Mouse (Mus musculus): Measurements from ENCODE around the gene Rnf2. TPM values are rescaled to one million over a fixed set of nuclear protein-coding genes. Genes with fewer than 3 reads are reported as not detected.
A peak's percentile ranks its signal among the peaks of the same experiment; 100 is the strongest.

Gene Rnf2
- polyA plus RNA-seq, 1 experiment from 2014 or later: 115 TPM

- H3K4me3 ChIP-seq (replicated peaks; ENCODE audit: low read length): no peak overlapping the region
- H3K4me1 ChIP-seq (replicated peaks; ENCODE audit: control insufficient read depth, insufficient read depth, low read length): no peaks in the 10 kb centered on the region
- no peaks in the 10 kb centered on the region for H3K27me3 ChIP-seq (replicated peaks; ENCODE audit: control insufficient read depth, insufficient read depth, low read length)
- WGBS: 95% methylated on average over 3 of the region's 3 CpGs
- no peak overlapping the region for H3K9ac ChIP-seq (replicated peaks; ENCODE audit: low read depth, low read length)
- no peak overlapping the region for H3K4me2 ChIP-seq (ENCODE audit: low read length)
- no peak for ATAC-seq
- no peaks in the 10 kb centered on the region for H3K9me3 ChIP-seq (ENCODE audit: control insufficient read depth, low read length)
- no peak overlapping the region for H3K27ac ChIP-seq (ENCODE audit: low read length)
- no peaks in the 10 kb centered on the region for H3K36me3 ChIP-seq (ENCODE audit: control insufficient read depth, insufficient read depth)
Measured at GRCm38 (mm10) chr1:151516871-151517270, 16.1 kb upstream of the Rnf2 start.

- H3K4me2 ChIP-seq (ENCODE audit: low read length): no peak overlapping the region
- no peaks in the 10 kb centered on the region for H3K27me3 ChIP-seq (replicated peaks; ENCODE audit: control insufficient read depth, insufficient read depth, low read length)
- ATAC-seq: no peak
- H3K27ac ChIP-seq (ENCODE audit: low read length): no peak overlapping the region
- no peak overlapping the region for H3K9ac ChIP-seq (replicated peaks; ENCODE audit: low read depth, low read length)
- WGBS: 100% methylated on average over 1 of the region's 1 CpGs
- no peaks in the 10 kb centered on the region for H3K9me3 ChIP-seq (ENCODE audit: control insufficient read depth, low read length)
- H3K4me1 ChIP-seq (replicated peaks; ENCODE audit: control insufficient read depth, insufficient read depth, low read length): no peaks in the 10 kb centered on the region
- H3K36me3 ChIP-seq (ENCODE audit: control insufficient read depth, insufficient read depth): no peaks in the 10 kb centered on the region
- H3K4me3 ChIP-seq (replicated peaks; ENCODE audit: low read length): no peak overlapping the region
Measured at GRCm38 (mm10) chr1:151515733-151516132, 15.0 kb upstream of the Rnf2 start.

DNA sequence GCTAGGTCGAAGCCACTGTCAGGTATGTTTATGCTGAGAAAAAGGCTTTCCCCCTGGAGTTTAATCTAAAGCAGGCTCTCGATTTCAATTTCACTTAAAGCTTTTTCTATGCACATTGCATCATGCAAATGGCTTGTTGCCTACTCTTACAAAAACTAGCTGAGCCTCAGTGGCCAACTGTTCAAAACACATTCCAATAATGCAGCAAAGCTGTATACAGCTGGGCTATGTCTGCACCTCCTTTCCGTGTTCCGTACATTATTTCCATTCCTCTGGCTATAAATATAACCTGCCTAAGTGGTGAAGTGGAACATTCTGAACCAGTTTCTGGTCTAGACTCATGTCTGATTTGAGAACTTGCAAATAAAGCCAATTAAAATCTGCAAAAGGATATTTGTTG is 13.4 kb upstream of the Rnf2 start:
- 87% methylated on average over 4 of the region's 4 CpGs for WGBS
- H3K36me3 ChIP-seq (ENCODE audit: control insufficient read depth, insufficient read depth): no peaks in the 10 kb centered on the region
- no peak overlapping the region for H3K4me3 ChIP-seq (replicated peaks; ENCODE audit: low read length)
- H3K4me1 ChIP-seq (replicated peaks; ENCODE audit: control insufficient read depth, insufficient read depth, low read length): no peaks in the 10 kb centered on the region
- no peak overlapping the region for H3K4me2 ChIP-seq (ENCODE audit: low read length)
- ATAC-seq: no peak
- no peak overlapping the region for H3K27ac ChIP-seq (ENCODE audit: low read length)
- H3K9me3 ChIP-seq (ENCODE audit: control insufficient read depth, low read length): no peaks in the 10 kb centered on the region
- H3K9ac ChIP-seq (replicated peaks; ENCODE audit: low read depth, low read length): no peak overlapping the region
- H3K27me3 ChIP-seq (replicated peaks; ENCODE audit: control insufficient read depth, insufficient read depth, low read length): no peaks in the 10 kb centered on the region

DNA sequence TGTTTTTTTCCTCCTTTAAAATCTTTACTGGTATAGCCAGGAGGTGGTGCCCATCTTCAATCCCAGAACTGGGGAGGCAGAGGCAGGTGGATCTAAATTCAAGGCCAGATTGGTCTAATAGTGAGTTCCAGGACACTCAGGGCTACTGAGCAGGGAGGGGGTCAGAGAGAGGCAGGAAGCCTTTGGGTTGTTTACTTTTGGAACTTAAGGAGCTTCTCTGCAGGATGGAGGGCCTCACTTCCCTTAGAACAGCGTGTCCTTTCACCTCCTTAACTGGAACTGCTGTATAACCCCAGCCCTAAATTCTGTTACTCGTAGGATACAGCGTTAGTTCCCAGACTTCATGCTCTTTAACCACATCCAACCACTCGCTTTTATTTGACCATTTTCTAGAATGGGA is 10.1 kb upstream of the Rnf2 start:
- H3K27me3 ChIP-seq (replicated peaks; ENCODE audit: control insufficient read depth, insufficient read depth, low read length): no peaks in the 10 kb centered on the region
- no peaks in the 10 kb centered on the region for H3K36me3 ChIP-seq (ENCODE audit: control insufficient read depth, insufficient read depth)
- H3K4me2 ChIP-seq (ENCODE audit: low read length): no peak overlapping the region
- no peak overlapping the region for H3K4me3 ChIP-seq (replicated peaks; ENCODE audit: low read length)
- no peak overlapping the region for H3K27ac ChIP-seq (ENCODE audit: low read length)
- no peak overlapping the region for H3K9ac ChIP-seq (replicated peaks; ENCODE audit: low read depth, low read length)
- H3K4me1 ChIP-seq (replicated peaks; ENCODE audit: control insufficient read depth, insufficient read depth, low read length): no peaks in the 10 kb centered on the region
- H3K9me3 ChIP-seq (ENCODE audit: control insufficient read depth, low read length): no peaks in the 10 kb centered on the region
- 80% methylated on average over 4 of the region's 4 CpGs for WGBS
- ATAC-seq: no peak

- peak overlapping the region; percentile 98 for H3K9ac ChIP-seq (replicated peaks; ENCODE audit: low read depth, low read length)
- peak overlapping the region; percentile 76 for H3K4me2 ChIP-seq (ENCODE audit: low read length)
- WGBS: under 1% methylated on average over 56 of the region's 59 CpGs
- no peaks in the 10 kb centered on the region for H3K36me3 ChIP-seq (ENCODE audit: control insufficient read depth, insufficient read depth)
- ATAC-seq: no peak; the same call in 1 of the 2 replicates
- H3K4me3 ChIP-seq (replicated peaks; ENCODE audit: low read length): peak overlapping the region; percentile 89
- H3K27ac ChIP-seq (ENCODE audit: low read length): peak overlapping the region; percentile 95
- no peaks in the 10 kb centered on the region for H3K9me3 ChIP-seq (ENCODE audit: control insufficient read depth, low read length)
- H3K4me1 ChIP-seq (replicated peaks; ENCODE audit: control insufficient read depth, insufficient read depth, low read length): peaks cover 14% of the 10 kb centered on the region
- H3K27me3 ChIP-seq (replicated peaks; ENCODE audit: control insufficient read depth, insufficient read depth, low read length): no peaks in the 10 kb centered on the region
Measured at GRCm38 (mm10) chr1:151499815-151500501, 797 bp downstream of the Rnf2 start.

DNA sequence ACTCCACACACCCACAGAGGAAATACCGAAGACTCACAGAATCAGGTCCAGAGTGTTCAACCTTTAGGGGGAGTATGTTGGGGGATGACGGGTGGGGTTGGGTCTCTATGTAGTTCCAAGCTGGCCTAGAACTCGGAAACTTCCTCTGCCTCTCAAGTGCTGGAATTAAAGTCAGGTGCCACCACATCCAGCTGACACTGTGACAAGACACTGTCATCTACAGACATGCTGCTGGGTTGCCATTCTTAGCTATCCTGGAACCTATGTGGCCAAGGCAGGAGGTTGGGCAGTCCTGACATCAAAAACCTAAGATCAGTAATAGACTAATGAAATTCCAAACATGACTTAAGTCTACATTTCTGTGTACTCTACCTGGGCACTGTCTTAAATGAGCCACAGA is 2.4 kb downstream of the Rnf2 start:
- ATAC-seq: no peak
- Histone ChIP-seq H3K9me3 (ENCODE audit: control insufficient read depth, low read length) (no peaks in the 10 kb centered on the region), H3K27ac (ENCODE audit: low read length) (no peak overlapping the region), H3K9ac (replicated peaks; ENCODE audit: low read depth, low read length) (no peak overlapping the region), H3K27me3 (replicated peaks; ENCODE audit: control insufficient read depth, insufficient read depth, low read length) (no peaks in the 10 kb centered on the region), H3K4me3 (replicated peaks; ENCODE audit: low read length) (no peak overlapping the region), H3K4me2 (ENCODE audit: low read length) (no peak overlapping the region), H3K36me3 (ENCODE audit: control insufficient read depth, insufficient read depth) (no peaks in the 10 kb centered on the region), H3K4me1 (replicated peaks; ENCODE audit: control insufficient read depth, insufficient read depth, low read length) (peaks cover 18% of the 10 kb centered on the region)
- WGBS: 76% methylated on average over 3 of the region's 3 CpGs

GRCm38 (mm10) chr1:151497942-151498341 is 2.8 kb downstream of the Rnf2 start:
- H3K27me3 ChIP-seq (replicated peaks; ENCODE audit: control insufficient read depth, insufficient read depth, low read length): no peaks in the 10 kb centered on the region
- no peak overlapping the region for H3K27ac ChIP-seq (ENCODE audit: low read length)
- WGBS: 45% methylated on average over 2 of the region's 2 CpGs
- no peak overlapping the region for H3K9ac ChIP-seq (replicated peaks; ENCODE audit: low read depth, low read length)
- no peak overlapping the region for H3K4me3 ChIP-seq (replicated peaks; ENCODE audit: low read length)
- no peaks in the 10 kb centered on the region for H3K9me3 ChIP-seq (ENCODE audit: control insufficient read depth, low read length)
- H3K4me2 ChIP-seq (ENCODE audit: low read length): no peak overlapping the region
- no peak for ATAC-seq
- no peaks in the 10 kb centered on the region for H3K36me3 ChIP-seq (ENCODE audit: control insufficient read depth, insufficient read depth)
- peaks cover 18% of the 10 kb centered on the region for H3K4me1 ChIP-seq (replicated peaks; ENCODE audit: control insufficient read depth, insufficient read depth, low read length)

- WGBS: 84% methylated on average over 8 of the region's 8 CpGs
- Histone ChIP-seq H3K4me2 (ENCODE audit: low read length) (no peak overlapping the region), H3K9me3 (ENCODE audit: control insufficient read depth, low read length) (no peaks in the 10 kb centered on the region), H3K4me1 (replicated peaks; ENCODE audit: control insufficient read depth, insufficient read depth, low read length) (peaks cover 18% of the 10 kb centered on the region), H3K27me3 (replicated peaks; ENCODE audit: control insufficient read depth, insufficient read depth, low read length) (no peaks in the 10 kb centered on the region), H3K27ac (ENCODE audit: low read length) (no peak overlapping the region), H3K4me3 (replicated peaks; ENCODE audit: low read length) (no peak overlapping the region), H3K36me3 (ENCODE audit: control insufficient read depth, insufficient read depth) (no peaks in the 10 kb centered on the region), H3K9ac (replicated peaks; ENCODE audit: low read depth, low read length) (no peak overlapping the region)
- no peak for ATAC-seq
Measured at GRCm38 (mm10) chr1:151497028-151497427, 3.7 kb downstream of the Rnf2 start.

DNA sequence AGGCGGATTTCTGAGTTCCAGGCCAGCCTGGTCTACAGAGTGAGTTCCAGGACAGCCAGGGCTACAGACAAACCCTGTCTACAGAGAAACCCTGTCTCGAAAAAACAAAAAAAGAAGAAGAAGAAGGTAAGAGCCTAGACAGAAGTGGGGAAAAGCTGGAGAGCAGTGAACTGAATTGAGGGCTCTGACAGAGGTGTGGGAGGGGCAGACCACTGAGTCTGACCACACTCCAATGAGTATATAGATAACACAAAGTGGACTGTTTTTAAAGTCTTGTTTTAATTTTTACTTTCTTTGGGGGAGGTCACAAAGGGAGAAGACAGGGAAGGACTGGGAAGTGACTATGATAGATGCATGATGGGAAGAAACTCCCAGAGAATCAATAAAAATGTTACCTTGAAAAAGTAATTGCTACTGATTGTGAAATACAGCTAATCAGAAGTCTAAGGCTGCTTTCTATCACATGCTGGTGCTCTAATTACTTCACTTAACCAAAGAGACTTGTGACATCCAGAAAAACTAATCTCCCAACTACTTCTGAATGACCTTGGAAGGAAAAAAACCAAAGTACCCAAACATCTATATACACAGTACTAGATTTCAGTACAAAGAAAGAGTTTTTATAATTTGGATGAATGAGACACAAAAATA is 5.0 kb downstream of the Rnf2 start:
- 93% methylated on average over 2 of the region's 2 CpGs for WGBS
- H3K4me2 ChIP-seq (ENCODE audit: low read length): no peak overlapping the region
- H3K9me3 ChIP-seq (ENCODE audit: control insufficient read depth, low read length): no peaks in the 10 kb centered on the region
- no peak overlapping the region for H3K4me3 ChIP-seq (replicated peaks; ENCODE audit: low read length)
- ATAC-seq: no peak
- peaks cover 15% of the 10 kb centered on the region for H3K4me1 ChIP-seq (replicated peaks; ENCODE audit: control insufficient read depth, insufficient read depth, low read length)
- H3K36me3 ChIP-seq (ENCODE audit: control insufficient read depth, insufficient read depth): no peaks in the 10 kb centered on the region
- H3K27me3 ChIP-seq (replicated peaks; ENCODE audit: control insufficient read depth, insufficient read depth, low read length): no peaks in the 10 kb centered on the region
- no peak overlapping the region for H3K27ac ChIP-seq (ENCODE audit: low read length)
- H3K9ac ChIP-seq (replicated peaks; ENCODE audit: low read depth, low read length): no peak overlapping the region
